25 mouse cellular contexts compared by ENCODE assay signal in the genomic region with DNA sequence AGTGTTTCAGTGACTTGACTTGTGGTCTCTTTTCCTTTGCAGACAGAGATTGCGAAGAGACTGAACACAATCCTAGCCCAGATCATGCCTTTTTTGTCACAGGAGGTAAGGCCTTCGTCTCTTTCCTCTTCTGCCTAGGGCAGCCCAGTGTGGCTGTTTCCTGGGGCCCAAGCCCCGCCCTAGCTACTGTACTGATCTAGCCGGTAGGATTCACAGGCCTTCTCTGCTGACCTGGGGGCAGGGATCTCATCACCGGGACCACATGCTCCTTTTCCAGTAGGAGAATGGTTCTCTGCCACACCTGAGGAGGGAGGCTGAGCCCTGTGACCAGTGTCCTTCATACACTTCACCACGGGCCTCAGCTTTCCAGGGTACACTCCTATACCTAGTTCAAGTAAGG. TPM values are rescaled to one million over a fixed set of nuclear protein-coding genes. Genes with fewer than 3 reads are reported as not detected.
A peak's percentile ranks its signal among the peaks of the same experiment; 100 is the strongest.
DNase-seq lines count a peak whose midpoint lies in the region; ATAC-seq and TF ChIP-seq lines count a peak whose summit lies in the region.
"Had no signal": no experiment of that assay in that cellular context is flagged by ENCODE, and none has a peak within 500 bp of the region (broad histone marks: within the 10 kb centered on the region; RNA-seq: fewer than 3 reads in every experiment).

No protein-coding gene starts in this region.

- intact Hi-C loops in heart, postnatal 10 days (cut with DNase I), result no loop called here

- peaks cover 15% of the 10 kb centered on the region for H3K4me1 ChIP-seq in ES-Bruce4 (ENCODE audit: control insufficient read depth, insufficient read depth, low read length)
- H3K4me1 ChIP-seq in intestine, embryonic 15.5 days (replicated peaks), result peaks cover 57% of the 10 kb centered on the region
- H3K4me1 ChIP-seq in intestine, postnatal 0 days (replicated peaks; ENCODE audit: control insufficient read depth, insufficient read depth, low read length), result peaks cover 9% of the 10 kb centered on the region; the same call in 1 of the 2 replicates
- no peaks in the 10 kb centered on the region; the same call in 1 of the 2 replicates for H3K4me1 ChIP-seq in lung, postnatal 0 days (ENCODE audit: insufficient read depth, low read depth, low read length)

- no peak for TF ChIP-seq POLR2A in ES-Bruce4 (IDR thresholded peaks at IDR 0.05; ENCODE audit: insufficient read depth, low read length)

- H3K36me3 ChIP-seq in ES-Bruce4 (ENCODE audit: control insufficient read depth, insufficient read depth, low read length, poor library complexity, severe bottlenecking), result peaks cover 41% of the 10 kb centered on the region
- H3K36me3 ChIP-seq in intestine, embryonic 15.5 days, result peaks cover 33% of the 10 kb centered on the region
- peaks cover 48% of the 10 kb centered on the region for H3K36me3 ChIP-seq in intestine, postnatal 0 days (ENCODE audit: control insufficient read depth, insufficient read depth)
- peaks cover 26% of the 10 kb centered on the region for H3K36me3 ChIP-seq in lung, postnatal 0 days (ENCODE audit: insufficient read depth, low read length)

- H3K4me3 ChIP-seq in ES-Bruce4 (ENCODE audit: low read depth, low read length), result no peak overlapping the region
- H3K4me3 ChIP-seq in intestine, embryonic 15.5 days (replicated peaks), result no peak overlapping the region
- H3K4me3 ChIP-seq in intestine, postnatal 0 days (ENCODE audit: low read depth, low read length), result no peak overlapping the region
- H3K4me3 ChIP-seq in lung, postnatal 0 days (ENCODE audit: low read depth, low read length), result no peak overlapping the region
- H3K4me3 ChIP-seq: embryonic facial prominence, embryonic 13.5 days; embryonic facial prominence, embryonic 15.5 days; erythroblast, embryonic 14.5 days; forebrain, embryonic 10.5 days; forebrain, embryonic 12.5 days had no signal

- H3K9ac ChIP-seq in ES-Bruce4 (ENCODE audit: low read depth, poor library complexity, severe bottlenecking), result no peak overlapping the region
- no peak overlapping the region for H3K9ac ChIP-seq in intestine, embryonic 15.5 days
- no peak overlapping the region for H3K9ac ChIP-seq in intestine, postnatal 0 days (ENCODE audit: low read depth, low read length)
- H3K9ac ChIP-seq in lung, postnatal 0 days (replicated peaks; ENCODE audit: low read depth), result no peak overlapping the region
- H3K9ac ChIP-seq: embryonic facial prominence, embryonic 13.5 days; embryonic facial prominence, embryonic 15.5 days; forebrain, embryonic 12.5 days had no signal

- ATAC-seq in intestine, embryonic 15.5 days, result peak; percentile 22; the same call in 1 of the 2 replicates
- 0 out of 2 replicates have a peak, but pooled peaks have one; percentile 7 for ATAC-seq in intestine, postnatal 0 days
- ATAC-seq in lung, postnatal 0 days, result no peak
- ATAC-seq: CD4-positive, CD25-positive, alpha-beta regulatory T cell, adult 4 months; forebrain, embryonic 14.5 days; forebrain, embryonic 16.5 days had no signal

- H3K27me3 ChIP-seq in ES-Bruce4 (ENCODE audit: control insufficient read depth, insufficient read depth, low read length, poor library complexity, severe bottlenecking), result no peaks in the 10 kb centered on the region
- H3K27me3 ChIP-seq in intestine, embryonic 15.5 days (replicated peaks), result no peaks in the 10 kb centered on the region
- H3K27me3 ChIP-seq in intestine, postnatal 0 days (replicated peaks; ENCODE audit: control insufficient read depth, insufficient read depth, low read length), result no peaks in the 10 kb centered on the region
- H3K27me3 ChIP-seq in lung, postnatal 0 days (replicated peaks; ENCODE audit: insufficient read depth, low read length), result no peaks in the 10 kb centered on the region
- H3K27me3 ChIP-seq: CH12.LX; embryonic facial prominence, embryonic 13.5 days; embryonic facial prominence, embryonic 15.5 days had no signal

- WGBS in intestine, embryonic 15.5 days, result 69% methylated on average over 6 of the region's 6 CpGs
- WGBS in intestine, postnatal 0 days, result 50% methylated on average over 6 of the region's 6 CpGs
- 73% methylated on average over 6 of the region's 6 CpGs for WGBS in lung, postnatal 0 days

- H3K4me2 ChIP-seq in intestine, embryonic 15.5 days (replicated peaks), result no peak overlapping the region
- 0 out of 2 replicates have a peak overlapping the region, but pooled peaks have one; percentile 3 for H3K4me2 ChIP-seq in intestine, postnatal 0 days (replicated peaks; ENCODE audit: low read depth)
- H3K4me2 ChIP-seq in lung, postnatal 0 days (replicated peaks; ENCODE audit: low read depth, low read length), result no peak overlapping the region
- H3K4me2 ChIP-seq: embryonic facial prominence, embryonic 13.5 days; embryonic facial prominence, embryonic 15.5 days; forebrain, embryonic 12.5 days had no signal

- peak; percentile 91 for DNase-seq in heart, adult 11 months
- no peak for DNase-seq in heart, postnatal 10 days
- DNase-seq in lung, postnatal 0 days (ENCODE audit: low spot score), result no peak
- no peak for DNase-seq in adrenal gland, postnatal 4 days (ENCODE audit: low spot score in 2 of 2)
- DNase-seq: adrenal gland, adult 2 months; adrenal gland, postnatal 10 days; adrenal gland, postnatal 25 days; B cell, adult 2 months; cerebellum, adult 11 months; cerebellum, adult 18-20 months; cerebellum, adult 8-10 months; cerebellum, postnatal 10 days; cerebellum, postnatal 25 days had no signal

- H3K9me3 ChIP-seq in ES-Bruce4 (replicated peaks; ENCODE audit: control insufficient read depth, insufficient read depth, low read length, poor library complexity, severe bottlenecking), result no peaks in the 10 kb centered on the region
- no peaks in the 10 kb centered on the region for H3K9me3 ChIP-seq in intestine, embryonic 15.5 days
- no peaks in the 10 kb centered on the region for H3K9me3 ChIP-seq in intestine, postnatal 0 days (ENCODE audit: control insufficient read depth)
- no peaks in the 10 kb centered on the region for H3K9me3 ChIP-seq in lung, postnatal 0 days (ENCODE audit: low read length)
- H3K9me3 ChIP-seq: embryonic facial prominence, embryonic 13.5 days; embryonic facial prominence, embryonic 15.5 days; forebrain, embryonic 10.5 days; forebrain, embryonic 12.5 days had no signal

- 0 out of 2 replicates have a peak, but pooled peaks have one; percentile 35 for TF ChIP-seq EP300 in ES-Bruce4 (IDR thresholded peaks at IDR 0.05; ENCODE audit: insufficient read depth, low read depth, low read length)
- no peak for TF ChIP-seq EP300 in lung, postnatal 0 days (IDR thresholded peaks at IDR 0.05)

- no peak overlapping the region for H3K27ac ChIP-seq in ES-Bruce4 (ENCODE audit: insufficient read depth, low read length)
- no peak overlapping the region for H3K27ac ChIP-seq in intestine, embryonic 15.5 days
- H3K27ac ChIP-seq in intestine, postnatal 0 days (ENCODE audit: low read depth, low read length), result peak overlapping the region; percentile 74
- H3K27ac ChIP-seq in lung, postnatal 0 days (ENCODE audit: low read length), result no peak overlapping the region
- H3K27ac ChIP-seq: embryonic facial prominence, embryonic 13.5 days; embryonic facial prominence, embryonic 15.5 days; forebrain, embryonic 10.5 days; forebrain, embryonic 12.5 days had no signal

- no peak for TF ChIP-seq CTCF in ES-Bruce4 (IDR thresholded peaks at IDR 0.05; ENCODE audit: low read depth, low read length)
- TF ChIP-seq CTCF in intestine, postnatal 0 days (IDR thresholded peaks at IDR 0.05; ENCODE audit: low read depth), result no peak
- no peak for TF ChIP-seq CTCF in lung, postnatal 0 days (IDR thresholded peaks at IDR 0.05)

RNA-seq across cellular contexts. Expression of a gene that starts 21.0 kb away (rescaled TPM):
- 10 to 100 TPM; 26.9 to 27.4 TPM for total RNA-seq in heart, postnatal 10 days (2021)
- polyA plus RNA-seq in ES-Bruce4 (2011; ENCODE audit: insufficient read depth, insufficient read length, low read depth, missing spikeins), result 122 and 146 TPM in 2 replicates
- polyA plus RNA-seq in intestine, embryonic 15.5 days (2015; fragmentation: Nextera tagmentation; extraction: Ambion mirVana), result 18.6 and 20.3 TPM in 2 replicates
- 24.3 and 28.6 TPM in 2 replicates for polyA plus RNA-seq in intestine, postnatal 0 days (2015; fragmentation: Nextera tagmentation; extraction: Ambion mirVana)
- polyA plus RNA-seq in lung, postnatal 0 days (2015; fragmentation: Nextera tagmentation; extraction: Ambion mirVana), result 16.2 and 16.3 TPM in 2 replicates
- 100 to 1,000 TPM; 105 to 116 TPM for total RNA-seq in adrenal gland, postnatal 4 days (2021)
